1 mouse cellular context compared by ENCODE assay signal in genomic region chr2:121008664-121009007, GRCm38 (mm10).
TF ChIP-seq lines count a peak whose summit lies in the region.

No protein-coding gene starts in this region.

TF ChIP-seq in MEL, 35 proteins besides CTCF, POLR2A, EP300 and RAD21 (continued from another document):
- TF ChIP-seq E2F4 (IDR thresholded peaks at IDR 0.05; ENCODE audit: borderline replicate concordance, low read depth, low read length): no peak
- no peak for TF ChIP-seq UBTF (IDR thresholded peaks at IDR 0.05; ENCODE audit: borderline replicate concordance, insufficient read depth, low read depth, low read length)
- no peak for TF ChIP-seq SMC3 (IDR thresholded peaks at IDR 0.05; ENCODE audit: low read depth, low read length)
- TF ChIP-seq JUND (IDR thresholded peaks at IDR 0.05; ENCODE audit: low read depth, low read length): no peak
- no peak for TF ChIP-seq USF1 (IDR thresholded peaks at IDR 0.05; ENCODE audit: low read depth, low read length)
- TF ChIP-seq GABPA (IDR thresholded peaks at IDR 0.05; ENCODE audit: low read depth, low read length): no peak
- TF ChIP-seq USF2 (IDR thresholded peaks at IDR 0.05; ENCODE audit: borderline replicate concordance in 1 of 2, insufficient read depth in 1 of 2, low read depth in 1 of 2, low read length in 2 of 2): no peak
